Mouse (Mus musculus): ENCODE data around the gene Cox15. TPM values are rescaled to one million over a fixed set of nuclear protein-coding genes. Genes with fewer than 3 reads are reported as not detected.
A peak's percentile ranks its signal among the peaks of the same experiment; 100 is the strongest.

Gene Cox15
- total RNA-seq (2021): 10 to 100 TPM; 25.0 to 27.0 TPM
- 22.5 and 28.8 TPM in 2 replicates for polyA plus RNA-seq (2012; rRNA removed)
- long read RNA-seq, full-length matches to known transcripts: 93 of 103 reads
- long read RNA-seq, partial matches to known transcripts: 6 of 103 reads
- long read RNA-seq, other reads (novel, unspliced or antisense): 4 of 103 reads

- H3K27me3 ChIP-seq (ENCODE audit: control insufficient read depth, insufficient read depth, low read length): no peaks in the 10 kb centered on the region
- under 1% methylated on average over 62 of the region's 62 CpGs for WGBS
- DNase-seq: peak; percentile 98 to 99
- peaks cover 5% of the 10 kb centered on the region; the same call in 1 of the 2 replicates for H3K36me3 ChIP-seq (ENCODE audit: control insufficient read depth, insufficient read depth, low read length)
- intact Hi-C loops (cut with DNase I): loop anchor here (2.0 to 10.0 kb wide), 5 partner anchors 64 to 322 kb away; partner anchors contain the start of genes Entpd7 and Slc25a28
- peak within 1 kb of the TSS; percentile 78 for H3K4me3 ChIP-seq
- H3K27ac ChIP-seq: peak within 1 kb of the TSS; percentile 98
- no peaks in the 10 kb centered on the region; the same call in 1 of the 2 replicates for H3K4me1 ChIP-seq (ENCODE audit: control insufficient read depth, insufficient read depth, low read length)
- peak; percentile 89 for TF ChIP-seq POLR2A (IDR thresholded peaks at IDR 0.05; ENCODE audit: insufficient read depth, low read depth, low read length)
- no peak for TF ChIP-seq CTCF (IDR thresholded peaks at IDR 0.05)
- TF ChIP-seq EP300 (IDR thresholded peaks at IDR 0.05; ENCODE audit: insufficient read depth, low read depth, low read length): no peak
- H3K9ac ChIP-seq (ENCODE audit: low read depth, low read length): peak within 1 kb of the TSS; percentile 95
- no peaks in the 10 kb centered on the region for H3K79me2 ChIP-seq (replicated peaks; ENCODE audit: control insufficient read depth, insufficient read depth, low read length)
Observed at GRCm38 (mm10) chr19:43752489-43753225, at the start of gene Cox15, which contains the start of gene Cutc. TSS of gene Cox15 (minus strand) at chr19:43753000. TSS of gene Cutc (plus strand) at chr19:43752996.

- TF ChIP-seq EP300 (IDR thresholded peaks at IDR 0.05; ENCODE audit: insufficient read depth, low read depth, low read length) (no peak), POLR2A (IDR thresholded peaks at IDR 0.05; ENCODE audit: insufficient read depth, low read depth, low read length) (no peak), CTCF (IDR thresholded peaks at IDR 0.05) (no peak)
- Histone ChIP-seq H3K27me3 (ENCODE audit: control insufficient read depth, insufficient read depth, low read length) (0 out of 2 replicates have a peak, but pooled peaks cover 1% of the 10 kb centered on the region), H3K4me3 (no peak overlapping the region), H3K36me3 (ENCODE audit: control insufficient read depth, insufficient read depth, low read length) (no peaks in the 10 kb centered on the region), H3K27ac (no peak overlapping the region), H3K79me2 (replicated peaks; ENCODE audit: control insufficient read depth, insufficient read depth, low read length) (no peaks in the 10 kb centered on the region), H3K9ac (ENCODE audit: low read depth, low read length) (no peak overlapping the region), H3K4me1 (ENCODE audit: control insufficient read depth, insufficient read depth, low read length) (no peaks in the 10 kb centered on the region; the same call in 1 of the 2 replicates)
- WGBS: 72% methylated on average over 9 of the region's 9 CpGs
- intact Hi-C loops (cut with DNase I): no loop called here
- no peak for DNase-seq
Observed at GRCm38 (mm10) chr19:43801427-43802051, 48.7 kb upstream of the Cox15 start.

- TF ChIP-seq CTCF (IDR thresholded peaks at IDR 0.05) (no peak), EP300 (IDR thresholded peaks at IDR 0.05; ENCODE audit: insufficient read depth, low read depth, low read length) (no peak), POLR2A (IDR thresholded peaks at IDR 0.05; ENCODE audit: insufficient read depth, low read depth, low read length) (no peak)
- DNase-seq: peak in 1 of 2 experiments; percentile 15
- Histone ChIP-seq H3K27me3 (ENCODE audit: control insufficient read depth, insufficient read depth, low read length) (no peaks in the 10 kb centered on the region), H3K4me1 (ENCODE audit: control insufficient read depth, insufficient read depth, low read length) (no peaks in the 10 kb centered on the region; the same call in 1 of the 2 replicates), H3K4me3 (no peak overlapping the region), H3K36me3 (ENCODE audit: control insufficient read depth, insufficient read depth, low read length) (no peaks in the 10 kb centered on the region), H3K27ac (no peak overlapping the region), H3K9ac (ENCODE audit: low read depth, low read length) (no peak overlapping the region), H3K79me2 (replicated peaks; ENCODE audit: control insufficient read depth, insufficient read depth, low read length) (no peaks in the 10 kb centered on the region)
- intact Hi-C loops (cut with DNase I): no loop called here
- WGBS: 52% methylated on average over 5 of the region's 5 CpGs
Observed at GRCm38 (mm10) chr19:43797216-43797615, 44.4 kb upstream of the Cox15 start.

GRCm38 (mm10) chr19:43795511-43795910 is 42.7 kb upstream of the Cox15 start:
- Histone ChIP-seq H3K36me3 (ENCODE audit: control insufficient read depth, insufficient read depth, low read length) (no peaks in the 10 kb centered on the region), H3K27ac (no peak overlapping the region), H3K4me3 (no peak overlapping the region), H3K9ac (ENCODE audit: low read depth, low read length) (no peak overlapping the region), H3K79me2 (replicated peaks; ENCODE audit: control insufficient read depth, insufficient read depth, low read length) (no peaks in the 10 kb centered on the region), H3K4me1 (ENCODE audit: control insufficient read depth, insufficient read depth, low read length) (no peaks in the 10 kb centered on the region; the same call in 1 of the 2 replicates), H3K27me3 (ENCODE audit: control insufficient read depth, insufficient read depth, low read length) (no peaks in the 10 kb centered on the region)
- WGBS: 72% methylated on average over 8 of the region's 8 CpGs
- TF ChIP-seq CTCF (IDR thresholded peaks at IDR 0.05): no peak
- no peak for TF ChIP-seq POLR2A (IDR thresholded peaks at IDR 0.05; ENCODE audit: insufficient read depth, low read depth, low read length)
- TF ChIP-seq EP300 (IDR thresholded peaks at IDR 0.05; ENCODE audit: insufficient read depth, low read depth, low read length): no peak
- no peak for DNase-seq
- intact Hi-C loops (cut with DNase I): no loop called here

GRCm38 (mm10) chr19:43793951-43794350 is 41.2 kb upstream of the Cox15 start:
- H3K27ac ChIP-seq: no peak overlapping the region
- no peak overlapping the region for H3K9ac ChIP-seq (ENCODE audit: low read depth, low read length)
- TF ChIP-seq EP300 (IDR thresholded peaks at IDR 0.05; ENCODE audit: insufficient read depth, low read depth, low read length) (no peak), CTCF (IDR thresholded peaks at IDR 0.05) (no peak), POLR2A (IDR thresholded peaks at IDR 0.05; ENCODE audit: insufficient read depth, low read depth, low read length) (no peak)
- DNase-seq: no peak
- H3K4me3 ChIP-seq: no peak overlapping the region
- no peaks in the 10 kb centered on the region for H3K27me3 ChIP-seq (ENCODE audit: control insufficient read depth, insufficient read depth, low read length)
- H3K79me2 ChIP-seq (replicated peaks; ENCODE audit: control insufficient read depth, insufficient read depth, low read length): no peaks in the 10 kb centered on the region
- intact Hi-C loops (cut with DNase I): no loop called here
- H3K4me1 ChIP-seq (ENCODE audit: control insufficient read depth, insufficient read depth, low read length): no peaks in the 10 kb centered on the region; the same call in 1 of the 2 replicates
- WGBS: 89% methylated on average over 1 of the region's 1 CpGs
- no peaks in the 10 kb centered on the region for H3K36me3 ChIP-seq (ENCODE audit: control insufficient read depth, insufficient read depth, low read length)
